Mouse (Mus musculus) brain, embryonic 14.5 days (tissue): Measurements from ENCODE around the gene Pnp.

ENCODE experiments used
- CTCF ChIP-seq: fragments of 200-500 bp; IDR thresholded peaks from 2 replicates; pipeline ENCODE4 v1.5.1; 2012; ENCODE audit warnings: inconsistent platforms, mild to moderate bottlenecking, moderate library complexity, borderline replicate concordance; ENCODE audit not compliant: insufficient read depth, insufficient read length; ENCODE audit errors: extremely low read depth
- POLR2A ChIP-seq: fragments of 200-500 bp; IDR thresholded peaks from 2 replicates; pipeline ENCODE4 v1.6.1; 2012; ENCODE audit warnings: mild to moderate bottlenecking, inconsistent platforms, borderline replicate concordance; ENCODE audit not compliant: poor library complexity, insufficient read depth, insufficient read length, severe bottlenecking; ENCODE audit errors: extremely low read depth

GRCm38 (mm10) chr14:50929951-50930350 is 931 bp upstream of the Pnp start:
- TF ChIP-seq POLR2A (no peak), CTCF (no peak)
